Mouse (Mus musculus) heart, embryonic 16.5 days (tissue): ENCODE measurements around the gene Lrrn4cl. TPM values are rescaled to one million over a fixed set of nuclear protein-coding genes. Genes with fewer than 3 reads are reported as not detected.

ENCODE experiments used
- ATAC-seq: fragments of 200-750 bp; cut with Nextera tagmentation; replicated peaks from 2 replicates; pipeline ENCODE4 v1.8.0; 2017; ENCODE audit warnings: moderate number of reproducible peaks; ENCODE audit not compliant: insufficient read depth, low FRiP score; ENCODE audit errors: extremely low read depth
- H3K27ac ChIP-seq: fragments of 300-500 bp; sonication (generic); 2 replicates; pipeline ENCODE4 v1.5.1; 2014; ENCODE audit warnings: mild to moderate bottlenecking, low read length, control low read depth, moderate library complexity
- H3K27me3 ChIP-seq: fragments of 300-500 bp; sonication (generic); 2 replicates; pipeline ENCODE4 v1.6.1; 2014; ENCODE audit warnings: low read length, mixed read lengths; ENCODE audit not compliant: control insufficient read depth, insufficient read depth
- H3K36me3 ChIP-seq: fragments of 300-500 bp; sonication (generic); 2 replicates; pipeline ENCODE4 v1.6.1; 2014; ENCODE audit not compliant: control insufficient read depth, insufficient read depth
- H3K4me1 ChIP-seq: fragments of 300-500 bp; sonication (generic); 2 replicates; pipeline ENCODE4 v1.6.1; 2014; ENCODE audit warnings: low read length, mixed read lengths; ENCODE audit not compliant: control insufficient read depth, insufficient read depth
- H3K4me2 ChIP-seq: fragments of 300-500 bp; sonication (generic); 2 replicates; pipeline ENCODE4 v1.6.1; 2014; ENCODE audit warnings: low read depth, mild to moderate bottlenecking, control low read depth, low read length
- H3K4me3 ChIP-seq: fragments of 300-500 bp; sonication (generic); 2 replicates; pipeline ENCODE4 v1.5.1; 2014; ENCODE audit warnings: mild to moderate bottlenecking, control low read depth, low read length
- H3K9ac ChIP-seq: fragments of 300-500 bp; sonication (generic); 2 replicates; pipeline ENCODE4 v1.6.1; 2014; ENCODE audit warnings: low read length, control low read depth
- H3K9me3 ChIP-seq: fragments of 300-500 bp; sonication (generic); replicated peaks from 2 replicates; pipeline ENCODE4 v1.6.1; 2016; ENCODE audit warnings: low read length; ENCODE audit not compliant: control insufficient read depth
- WGBS: fragments of 180-500 bp; shearing (Covaris S2); extraction: QIAGEN DNeasy Blood & Tissue Kit; methylation state at CpG from one replicate; pipeline ENCODE4 v1.1.7; 2014; 5-methylcytosine and 5-hydroxymethylcytosine counted together
- polyA plus RNA-seq: library from polyadenylated mRNA; unstranded; fragments of >200 nt; fragmentation: Nextera tagmentation; extraction: Ambion mirVana; gene quantifications from 2 replicates; pipeline ENCODE4 v1.2.1, GENCODE M21; 2015

The Lrrn4cl gene
- polyA plus RNA-seq: 1.9 and 2.8 TPM in 2 replicates

DNA sequence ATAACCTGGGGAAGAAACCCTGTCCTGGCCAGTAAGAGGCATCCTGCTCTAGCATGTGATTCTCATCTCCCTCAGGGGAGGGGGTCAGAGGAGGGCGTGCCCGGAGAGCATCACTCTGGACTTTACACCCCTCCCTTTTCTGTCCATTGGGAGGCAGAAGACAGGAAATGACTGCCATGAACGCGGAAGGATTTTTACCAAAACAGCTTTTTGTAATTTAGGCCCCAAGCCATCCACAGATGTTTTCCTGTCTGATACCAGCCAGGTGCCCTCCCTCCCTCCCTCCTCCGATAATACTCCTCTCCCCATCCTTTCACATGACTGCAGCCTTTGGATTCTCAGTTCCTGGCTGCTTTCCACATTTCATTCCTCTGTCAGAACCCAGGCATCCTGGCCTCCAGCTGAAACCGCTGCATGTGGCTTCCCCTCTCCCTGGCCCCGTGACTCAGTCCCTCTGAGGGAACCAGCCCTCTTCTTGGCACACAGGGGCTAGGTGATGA lies at the start of gene Lrrn4cl:
Gene Lrrn4cl (plus strand): TSS at position 367 of the 500 bp plus-strand sequence.
- H3K4me1 ChIP-seq: peaks cover 11% of the 10 kb centered on the region
- peak; percentile 66 for ATAC-seq
- H3K36me3 ChIP-seq: peaks cover 17% of the 10 kb centered on the region
- H3K4me2 ChIP-seq: peak within 1 kb of the TSS; percentile 43; the same call in 1 of the 2 replicates
- no peaks in the 10 kb centered on the region for H3K9me3 ChIP-seq
- no peaks in the 10 kb centered on the region for H3K27me3 ChIP-seq
- H3K4me3 ChIP-seq: no peak within 1 kb of the TSS
- WGBS: 17% methylated on average over 7 of the region's 7 CpGs
- H3K27ac ChIP-seq: peak within 1 kb of the TSS; percentile 52
- peak within 1 kb of the TSS; percentile 30; the same call in 1 of the 2 replicates for H3K9ac ChIP-seq

DNA sequence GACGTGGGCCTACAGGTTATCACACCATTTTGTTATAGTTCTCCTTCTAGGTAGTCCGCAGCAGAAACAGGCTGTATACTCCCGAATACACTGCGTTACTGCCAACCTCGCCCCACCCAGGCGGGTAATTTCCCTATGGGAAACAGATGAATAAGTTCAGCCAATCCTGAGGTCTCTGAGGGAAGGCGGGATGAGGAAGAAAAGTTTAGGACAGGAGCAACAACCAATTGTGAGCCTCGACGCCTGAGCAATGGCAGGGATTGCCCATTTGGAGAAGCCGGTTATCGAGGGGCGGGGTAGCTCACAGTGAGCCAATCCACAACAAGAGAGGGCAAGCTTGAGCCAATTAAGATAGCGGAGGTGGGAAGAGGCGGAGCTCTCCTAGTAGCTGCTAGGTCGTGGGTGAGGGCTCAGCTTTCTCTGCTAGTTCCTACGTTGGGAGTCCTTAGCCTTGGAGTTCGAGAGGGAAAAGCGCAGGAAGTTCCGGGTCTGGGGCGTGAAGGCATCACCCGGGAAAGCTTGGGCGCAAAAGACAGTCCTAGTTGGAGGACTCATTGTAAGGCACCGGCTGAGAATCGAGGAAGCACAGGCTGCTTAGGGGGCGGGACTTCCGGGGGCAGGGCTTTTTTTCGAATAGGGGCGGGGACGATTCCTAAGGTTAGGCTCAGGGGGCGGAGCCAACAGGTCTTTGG lies 48.3 kb upstream of the Lrrn4cl start, which contains the start of gene Zbtb3:
Gene Zbtb3 (plus strand): TSS at position 426 of the 692 bp plus-strand sequence.
- Histone ChIP-seq H3K4me2 (peak within 1 kb of the TSS; percentile 79), H3K27me3 (no peaks in the 10 kb centered on the region), H3K4me1 (peaks cover 18% of the 10 kb centered on the region), H3K9ac (peak within 1 kb of the TSS; percentile 70), H3K36me3 (0 out of 2 replicates have a peak, but pooled peaks cover 3% of the 10 kb centered on the region), H3K9me3 (no peaks in the 10 kb centered on the region), H3K4me3 (peak within 1 kb of the TSS; percentile 89), H3K27ac (peak within 1 kb of the TSS; percentile 87)
- peak; percentile 97 for ATAC-seq
- WGBS: under 1% methylated on average over 30 of the region's 30 CpGs

DNA sequence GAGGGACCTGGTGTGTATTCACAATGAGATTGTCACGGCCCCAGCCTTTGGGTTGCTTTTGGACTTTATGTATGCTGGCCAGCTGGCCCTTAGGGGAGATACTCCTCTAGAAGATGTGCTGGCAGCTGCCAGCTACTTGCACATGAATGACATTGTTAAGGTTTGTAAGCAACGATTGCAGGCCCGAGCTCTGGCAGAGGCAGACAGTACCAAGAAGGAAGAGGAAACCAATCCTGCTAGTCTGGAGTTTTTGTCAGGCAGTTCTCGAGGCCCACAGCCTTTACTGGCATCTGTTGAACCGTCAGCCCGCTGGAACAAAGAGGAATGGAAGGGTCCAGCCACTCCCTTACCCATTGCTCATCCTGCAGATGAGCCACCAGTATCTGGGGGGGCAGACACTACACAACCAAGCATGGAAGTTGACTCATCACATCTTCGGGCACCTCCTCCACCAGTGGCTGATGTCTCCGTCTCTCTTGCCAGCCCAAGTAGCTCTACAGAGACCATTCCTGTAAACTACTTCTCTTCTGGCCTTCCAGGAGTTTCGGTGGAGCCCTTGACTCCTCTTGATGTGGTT lies 47.3 kb upstream of the Lrrn4cl start:
- no peak for ATAC-seq
- Histone ChIP-seq H3K4me1 (peaks cover 13% of the 10 kb centered on the region), H3K27ac (no peak overlapping the region; the same call in 1 of the 2 replicates), H3K27me3 (no peaks in the 10 kb centered on the region), H3K9me3 (no peaks in the 10 kb centered on the region), H3K4me2 (peak overlapping the region; percentile 79), H3K4me3 (no peak overlapping the region), H3K36me3 (0 out of 2 replicates have a peak, but pooled peaks cover 5% of the 10 kb centered on the region), H3K9ac (no peak overlapping the region)
- WGBS: 89% methylated on average over 9 of the region's 9 CpGs

DNA sequence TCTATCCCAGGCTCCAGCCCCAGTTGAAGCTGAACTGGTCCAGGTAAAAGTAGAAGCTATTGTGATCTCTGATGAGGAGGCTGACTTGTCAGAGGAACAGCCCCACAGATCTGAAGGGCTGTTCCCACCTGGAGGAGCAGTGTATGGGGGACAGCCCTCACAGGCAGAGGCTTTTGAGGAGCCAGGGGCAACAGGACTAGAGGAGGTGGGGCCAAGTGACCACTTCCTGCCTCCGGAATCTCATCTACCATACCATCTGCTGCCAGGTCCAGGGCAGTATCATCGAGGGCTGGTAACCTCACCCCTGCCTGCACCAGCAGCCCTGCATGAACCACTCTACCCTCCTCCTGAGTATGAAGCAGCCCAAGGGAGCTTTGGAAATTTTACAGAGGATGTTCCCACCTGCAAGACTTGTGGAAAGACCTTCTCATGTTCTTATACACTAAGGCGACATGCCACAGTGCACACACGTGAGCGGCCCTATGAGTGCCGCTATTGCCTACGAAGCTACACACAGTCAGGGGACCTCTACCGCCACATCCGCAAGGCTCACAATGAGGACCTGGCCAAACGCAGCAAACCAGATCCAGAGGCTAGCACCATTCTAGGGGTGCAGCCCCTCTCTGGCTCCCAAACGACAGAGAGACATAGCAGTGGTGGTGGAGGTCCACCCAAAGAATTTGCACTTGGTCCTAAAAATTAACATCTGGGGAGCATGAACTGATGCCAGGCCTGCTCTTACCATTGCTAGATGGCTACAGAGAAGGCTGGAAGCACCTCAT lies 46.5 kb upstream of the Lrrn4cl start:
- WGBS: 92% methylated on average over 11 of the region's 11 CpGs
- H3K9ac ChIP-seq: no peak overlapping the region

DNA sequence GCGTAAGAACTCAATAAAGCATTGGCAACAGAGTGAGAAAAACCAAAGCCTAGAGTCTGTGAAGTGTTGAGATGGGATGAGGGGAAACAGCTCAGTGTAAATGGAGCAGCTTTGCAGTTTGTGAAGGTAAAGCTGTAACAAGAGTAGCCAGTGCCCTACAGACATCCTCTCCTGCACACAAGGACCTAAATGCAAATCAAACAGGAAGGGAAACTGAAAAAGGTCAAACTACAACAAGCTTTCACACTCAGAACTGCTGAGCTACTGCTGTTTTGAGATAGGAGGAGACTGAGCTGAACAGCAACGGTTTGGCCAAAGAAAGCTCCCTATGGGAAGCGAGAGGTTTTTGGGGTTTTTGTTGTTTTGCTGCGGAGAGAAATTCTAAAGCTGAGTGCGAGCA lies 43.8 kb upstream of the Lrrn4cl start:
- ATAC-seq: no peak
- H3K27me3 ChIP-seq: no peaks in the 10 kb centered on the region

More for the DNA sequence above, 46.5 kb upstream of the Lrrn4cl start:
- Histone ChIP-seq H3K27me3 (no peaks in the 10 kb centered on the region), H3K36me3 (0 out of 2 replicates have a peak, but pooled peaks cover 5% of the 10 kb centered on the region), H3K27ac (no peak overlapping the region), H3K4me2 (no peak overlapping the region), H3K9me3 (no peaks in the 10 kb centered on the region), H3K4me3 (no peak overlapping the region), H3K4me1 (peaks cover 8% of the 10 kb centered on the region)
- no peak for ATAC-seq

DNA sequence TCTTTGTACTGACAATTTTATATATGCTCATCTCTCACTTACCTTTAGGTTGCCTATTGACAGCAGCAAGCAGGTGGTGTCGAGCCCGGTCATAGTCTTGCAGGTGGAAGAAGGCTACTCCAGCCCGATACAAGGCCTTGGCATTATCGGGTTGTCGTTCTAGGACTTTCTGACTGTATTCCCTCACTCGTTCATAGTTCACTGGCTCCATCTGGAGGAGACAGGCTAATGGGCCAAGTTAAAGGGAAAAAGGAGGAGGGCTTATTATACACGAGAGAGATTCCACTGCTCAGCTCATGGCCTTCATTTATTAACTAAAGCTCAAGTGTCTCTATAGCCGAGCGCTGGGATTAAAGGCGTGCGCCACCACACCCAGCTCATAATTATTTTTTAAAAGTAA lies 34.8 kb upstream of the Lrrn4cl start:
- no peak overlapping the region for H3K4me3 ChIP-seq
- no peak for ATAC-seq
- H3K4me2 ChIP-seq: no peak overlapping the region
- peaks cover 29% of the 10 kb centered on the region for H3K36me3 ChIP-seq
- no peaks in the 10 kb centered on the region for H3K27me3 ChIP-seq
- peaks cover 15% of the 10 kb centered on the region for H3K4me1 ChIP-seq
- H3K9me3 ChIP-seq: no peaks in the 10 kb centered on the region
- H3K9ac ChIP-seq: no peak overlapping the region
- 77% methylated on average over 11 of the region's 11 CpGs for WGBS
- H3K27ac ChIP-seq: no peak overlapping the region

More for the DNA sequence above, 43.8 kb upstream of the Lrrn4cl start:
- Histone ChIP-seq H3K4me2 (no peak overlapping the region), H3K4me1 (peaks cover 5% of the 10 kb centered on the region), H3K9me3 (no peaks in the 10 kb centered on the region), H3K4me3 (no peak overlapping the region), H3K9ac (no peak overlapping the region), H3K27ac (no peak overlapping the region), H3K36me3 (peaks cover 16% of the 10 kb centered on the region)
- 93% methylated on average over 5 of the region's 5 CpGs for WGBS

DNA sequence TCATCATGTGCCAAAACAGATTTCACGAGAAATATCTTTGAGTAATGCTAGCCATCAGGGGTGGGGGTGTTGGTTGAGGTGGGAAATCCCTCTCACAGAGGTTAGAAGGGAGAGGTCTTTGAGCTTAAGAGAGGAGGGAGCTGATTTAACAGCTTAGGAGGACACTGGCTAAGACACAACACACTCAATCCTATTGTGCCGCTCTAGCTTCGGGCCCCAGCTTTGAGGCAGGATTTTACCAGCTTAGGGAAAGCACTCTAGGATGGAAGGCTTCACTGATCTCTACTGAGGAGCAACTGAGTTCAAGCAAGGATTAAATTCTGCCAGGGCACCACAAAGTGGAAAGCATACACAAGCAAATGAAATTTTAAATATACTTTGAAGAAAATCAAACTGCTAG lies 33.6 kb upstream of the Lrrn4cl start:
- Histone ChIP-seq H3K4me3 (no peak overlapping the region), H3K4me1 (peaks cover 18% of the 10 kb centered on the region), H3K9ac (peak overlapping the region; percentile 42; the same call in 1 of the 2 replicates), H3K36me3 (peaks cover 25% of the 10 kb centered on the region), H3K27ac (no peak overlapping the region), H3K9me3 (no peaks in the 10 kb centered on the region), H3K27me3 (no peaks in the 10 kb centered on the region), H3K4me2 (no peak overlapping the region)
- WGBS: 75% methylated on average over 3 of the region's 3 CpGs
- no peak for ATAC-seq

DNA sequence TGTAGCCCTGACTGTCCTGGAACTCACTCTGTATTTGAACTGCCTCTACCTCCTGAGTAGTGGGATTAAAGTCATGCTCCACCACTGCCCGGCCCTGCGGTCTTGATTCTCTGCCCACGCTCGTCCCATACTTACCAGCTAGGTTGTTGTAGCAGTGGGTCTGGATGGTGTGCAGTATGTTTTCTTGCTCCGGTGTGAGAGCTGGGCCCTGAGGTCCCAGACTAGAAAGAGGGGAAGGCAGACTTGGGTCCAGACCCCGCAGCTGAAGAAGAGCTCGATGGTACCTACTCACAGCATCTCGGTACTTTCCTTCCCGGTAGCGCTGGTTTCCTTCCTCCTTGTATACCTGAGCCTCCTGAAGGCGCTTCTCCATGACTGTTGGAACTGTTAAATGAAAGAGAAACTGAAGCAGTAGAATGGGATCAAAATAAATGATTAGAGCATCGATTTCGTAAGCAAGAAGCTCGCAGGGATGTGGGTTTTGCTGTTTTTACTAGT lies 32.2 kb upstream of the Lrrn4cl start:
- Histone ChIP-seq H3K9ac (peak overlapping the region; percentile 81), H3K27ac (peak overlapping the region; percentile 100), H3K36me3 (peaks cover 18% of the 10 kb centered on the region), H3K27me3 (no peaks in the 10 kb centered on the region), H3K9me3 (no peaks in the 10 kb centered on the region), H3K4me2 (peak overlapping the region; percentile 88), H3K4me1 (peaks cover 29% of the 10 kb centered on the region), H3K4me3 (peak overlapping the region; percentile 100)
- 15% methylated on average over 14 of the region's 14 CpGs for WGBS
- ATAC-seq: no peak
